Mouse (Mus musculus) brain, embryonic 14.5 days (tissue): ENCODE data around the gene Hbq1b.
"Not testable (repeated sequence)": the region's sequence is repeated elsewhere in the genome, so short reads cannot be mapped to it uniquely, and the experiment has no call there.

Experiments used
- CTCF ChIP-seq: fragments of 200-500 bp; IDR thresholded peaks from 2 replicates; pipeline ENCODE4 v1.5.1; 2012; ENCODE audit warnings: inconsistent platforms, mild to moderate bottlenecking, moderate library complexity, borderline replicate concordance; ENCODE audit not compliant: insufficient read depth, insufficient read length; ENCODE audit errors: extremely low read depth
- POLR2A ChIP-seq: fragments of 200-500 bp; IDR thresholded peaks from 2 replicates; pipeline ENCODE4 v1.6.1; 2012; ENCODE audit warnings: mild to moderate bottlenecking, inconsistent platforms, borderline replicate concordance; ENCODE audit not compliant: poor library complexity, insufficient read depth, insufficient read length, severe bottlenecking; ENCODE audit errors: extremely low read depth

GRCm38 (mm10) chr11:32283091-32283777, 3.5 kb upstream of the Hbq1b start, which contains the start of gene Hba-a1:
- not testable (repeated sequence) for TF ChIP-seq POLR2A, CTCF
